Mouse (Mus musculus): ENCODE data around the gene Sf1.

The Sf1 gene

DNA sequence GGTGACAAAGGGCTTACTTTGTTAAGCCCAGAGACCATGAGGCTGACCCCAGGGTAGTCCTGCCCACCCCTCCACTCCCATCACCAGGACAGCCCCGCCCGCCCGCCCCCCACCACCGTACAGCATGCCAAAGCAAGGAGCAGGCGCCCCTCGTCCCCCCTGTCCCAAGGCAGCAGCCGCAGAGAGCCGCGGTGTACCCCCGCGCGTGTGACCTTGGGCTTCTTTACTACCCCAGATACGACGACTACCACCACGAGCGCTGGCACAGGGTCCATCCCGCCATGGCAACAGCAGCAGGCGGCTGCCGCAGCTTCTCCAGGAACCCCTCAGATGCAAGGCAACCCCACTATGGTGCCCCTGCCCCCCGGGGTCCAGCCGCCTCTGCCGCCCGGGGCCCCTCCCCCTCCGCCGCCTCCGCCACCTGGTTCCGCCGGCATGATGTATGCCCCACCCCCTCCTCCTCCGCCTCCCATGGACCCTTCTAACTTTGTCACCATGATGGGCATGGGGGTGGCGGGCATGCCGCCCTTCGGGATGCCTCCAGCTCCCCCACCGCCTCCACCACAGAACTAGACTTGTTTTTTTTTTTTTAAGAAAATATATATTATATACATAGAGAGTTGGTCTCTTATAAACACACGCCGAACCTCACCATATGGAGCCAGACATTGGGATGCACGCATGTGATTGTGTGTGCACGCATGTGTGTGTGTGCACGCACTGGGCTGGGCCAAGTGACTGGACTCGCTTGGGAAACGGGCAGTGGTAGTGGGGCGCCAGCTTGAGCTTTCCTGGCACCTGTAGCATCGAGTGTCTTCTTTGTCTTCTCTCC lies 12.1 kb downstream of the Sf1 start:
- no peak for DNase-seq (ENCODE audit: low read depth)

DNA sequence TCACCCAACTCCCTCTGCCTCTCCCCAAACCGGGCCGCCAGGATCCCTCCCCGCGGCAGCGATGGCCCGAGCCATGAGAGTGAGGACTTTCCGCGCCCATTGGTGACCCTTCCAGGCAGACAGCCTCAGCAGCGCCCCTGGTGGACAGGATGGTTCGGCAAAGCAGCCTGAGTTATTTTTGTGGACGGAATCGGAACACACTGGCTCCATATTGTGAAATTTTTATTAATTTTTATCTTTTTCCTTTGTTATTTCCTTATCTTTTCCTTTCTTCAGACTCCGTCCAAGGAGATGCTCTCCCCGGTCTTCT lies 12.7 kb downstream of the Sf1 start:
- DNase-seq (ENCODE audit: low read depth), result no peak

DNA sequence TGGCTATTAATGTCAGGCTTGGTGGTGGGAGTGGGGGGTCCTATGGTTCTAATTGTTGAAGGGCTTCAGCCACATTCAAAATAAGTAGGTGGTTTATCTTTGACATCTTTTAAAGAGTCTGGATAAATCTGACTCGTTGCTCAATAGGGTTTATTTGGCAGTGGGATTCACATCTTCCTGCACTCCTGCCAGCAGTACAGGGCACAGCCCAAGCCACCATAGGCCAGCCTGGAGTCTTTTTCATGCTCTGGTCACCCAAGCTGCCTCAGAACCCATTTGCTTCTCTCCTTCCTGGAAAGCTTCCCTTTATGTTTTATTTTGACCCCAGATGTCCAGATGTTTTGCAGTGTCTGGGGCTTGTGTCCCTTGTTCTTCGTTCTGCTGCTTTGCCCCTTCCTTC lies 13.2 kb downstream of the Sf1 start:
- DNase-seq (ENCODE audit: low read depth), result no peak

DNA sequence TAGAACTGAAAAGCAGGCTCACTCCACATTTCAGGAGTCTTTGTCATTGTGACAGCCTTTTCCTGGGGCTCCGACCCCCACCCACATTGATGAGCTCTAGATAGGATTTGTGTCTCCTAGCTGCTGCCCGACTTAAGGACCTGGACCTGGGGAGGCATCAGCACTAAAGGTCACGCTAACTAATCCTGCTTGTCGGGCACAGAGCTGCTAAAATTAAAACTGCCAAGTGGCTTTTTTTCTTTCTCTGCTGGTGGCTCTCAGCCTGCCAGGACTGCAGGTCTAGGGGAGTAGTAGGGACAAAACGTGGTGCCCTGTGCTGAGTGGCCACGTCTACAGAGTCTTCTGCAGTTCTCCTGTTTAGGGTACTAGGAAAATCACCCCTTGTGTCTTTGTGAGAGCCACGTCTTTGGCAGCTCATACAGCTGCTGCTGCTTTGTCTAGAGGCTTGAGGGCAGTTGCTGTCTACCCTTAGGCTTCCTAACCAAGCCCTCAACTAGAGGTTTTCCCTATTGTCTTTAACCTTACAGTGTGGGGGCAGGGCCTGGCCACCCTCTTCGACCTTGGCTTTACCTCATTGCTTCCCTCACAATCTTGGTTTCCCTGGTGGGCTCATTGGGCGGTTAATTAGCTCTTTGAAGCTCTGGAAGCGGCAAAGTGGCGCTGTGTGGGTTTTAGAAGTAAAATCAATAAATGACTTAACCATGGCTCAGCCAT lies 14.0 kb downstream of the Sf1 start:
- no peak for DNase-seq (ENCODE audit: low read depth)

DNA sequence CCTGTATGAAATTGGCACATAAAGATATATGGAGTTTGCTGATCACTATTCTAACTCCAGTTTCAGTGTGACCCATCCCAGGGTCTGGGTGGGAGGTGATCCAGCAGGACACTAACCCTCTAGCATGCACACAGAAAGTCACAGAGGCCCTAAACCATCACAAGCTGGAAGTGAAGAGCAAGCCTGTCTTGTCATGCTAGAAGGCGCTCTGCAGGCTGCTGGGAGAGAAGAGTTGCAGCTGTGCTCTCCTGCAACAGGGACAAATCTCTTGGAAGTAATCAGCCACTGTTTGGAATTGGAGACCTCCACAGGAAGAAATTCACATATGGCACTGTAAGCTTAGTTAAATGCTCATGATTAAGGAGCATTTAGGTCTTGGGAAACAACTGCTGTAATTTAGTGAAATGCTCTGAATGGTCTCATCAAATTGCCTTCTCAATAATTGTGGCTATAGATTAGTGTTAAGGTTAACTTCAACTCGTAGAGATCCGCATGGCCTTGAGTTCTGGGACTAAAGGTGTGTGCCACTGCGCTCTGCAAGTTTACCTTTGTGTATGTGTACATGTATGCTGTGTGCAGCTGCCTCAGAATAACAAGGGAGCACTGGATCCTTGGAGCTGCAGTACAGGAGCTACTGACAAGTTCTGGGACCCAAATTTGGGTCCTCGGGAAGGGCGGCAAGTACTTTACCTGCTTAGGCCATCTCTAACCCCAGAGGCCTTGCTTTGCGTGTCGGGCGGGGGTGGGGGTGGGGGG lies 17.1 kb downstream of the Sf1 start:
- DNase-seq (ENCODE audit: low read depth), result no peak

DNA sequence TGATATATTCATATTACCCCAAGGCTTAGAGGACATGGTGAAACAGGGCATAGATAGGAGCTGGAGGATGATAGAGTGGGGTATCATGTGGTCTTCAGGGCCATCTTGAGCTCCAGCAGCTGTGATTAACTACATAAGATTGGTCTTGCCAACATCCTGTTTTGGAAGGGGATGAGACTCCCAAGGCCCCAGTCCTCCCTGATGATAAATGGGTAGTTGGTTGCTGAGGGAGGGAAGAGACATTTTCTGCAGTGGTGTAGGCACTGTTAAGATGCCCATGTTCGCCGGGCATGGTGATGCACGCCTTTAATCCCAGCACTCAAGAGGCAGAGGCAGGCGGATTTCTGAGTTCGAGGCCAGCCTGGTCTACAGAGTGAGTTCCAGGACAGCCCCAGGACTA lies 17.7 kb downstream of the Sf1 start:
- DNase-seq (ENCODE audit: low read depth), result no peak

DNA sequence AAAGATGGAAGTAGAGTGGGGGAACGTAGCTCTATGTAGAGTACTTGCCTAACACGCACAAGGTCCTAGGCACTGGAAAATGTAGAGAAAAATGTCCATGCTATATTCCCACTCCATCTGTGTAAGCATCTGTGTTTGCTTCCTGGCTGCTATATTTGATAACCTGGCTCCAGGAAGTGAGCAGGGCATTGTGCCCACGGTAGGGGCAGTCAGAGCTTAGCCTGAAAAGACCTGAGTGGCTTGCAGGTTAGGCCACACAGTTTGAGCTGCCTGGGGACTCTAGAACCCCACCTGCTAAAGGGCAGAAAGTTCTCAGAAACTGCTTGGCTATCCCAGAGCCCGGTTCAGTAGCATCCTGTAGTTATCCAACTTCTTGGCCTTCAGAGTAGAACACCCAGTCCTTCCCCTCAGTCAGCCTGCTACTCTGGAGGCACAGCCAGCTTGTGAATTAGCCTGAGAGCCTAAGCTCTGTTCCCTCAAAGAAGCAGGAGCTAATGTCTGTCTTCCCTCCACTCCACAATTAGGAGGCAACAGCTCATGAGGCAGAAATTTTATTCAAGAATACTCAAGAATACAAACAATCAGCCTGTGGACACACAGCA lies 18.9 kb downstream of the Sf1 start:
- DNase-seq (ENCODE audit: low read depth), result no peak

DNA sequence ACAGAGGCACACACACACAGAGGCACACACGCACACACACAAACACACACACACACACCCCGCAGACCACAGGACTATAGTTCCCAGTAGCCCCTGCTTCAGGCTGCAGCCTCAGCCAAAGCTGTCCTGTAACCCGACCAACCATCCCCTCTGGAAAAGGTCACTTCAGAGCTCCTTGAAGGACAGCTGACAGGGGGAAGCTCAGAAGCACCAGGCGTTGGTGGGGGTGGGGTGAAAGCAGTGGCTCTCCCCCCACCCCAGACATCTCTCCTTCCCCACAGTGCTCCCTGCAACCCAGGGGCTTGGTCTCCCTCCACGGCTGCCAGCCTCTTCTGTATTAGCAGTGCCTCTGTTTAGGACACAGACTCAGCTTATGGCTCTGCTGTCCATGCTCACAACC lies 20.0 kb downstream of the Sf1 start:
- no peak for DNase-seq (ENCODE audit: low read depth)

DNA sequence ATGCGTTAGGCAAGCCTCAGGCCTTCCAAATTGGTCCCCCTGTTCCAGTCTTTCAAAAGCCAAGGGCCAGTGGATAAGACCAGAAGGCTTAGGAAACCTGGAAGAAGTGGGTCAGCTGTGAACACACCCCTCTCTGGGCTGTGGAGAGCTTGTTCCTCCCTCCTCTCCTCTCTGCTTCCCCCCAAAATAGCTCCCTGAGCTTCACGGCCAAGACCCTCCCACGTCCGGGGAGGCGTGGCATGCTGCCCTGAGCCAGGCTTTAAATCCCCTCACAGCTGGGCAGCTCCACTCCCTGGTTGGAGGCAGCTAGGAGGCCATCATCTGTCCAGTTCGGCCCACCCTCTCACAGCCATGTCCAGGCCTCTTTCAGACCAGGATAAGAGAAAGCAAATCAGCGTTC lies 20.6 kb downstream of the Sf1 start, which contains the start of gene Pygm:
Gene Pygm, plus strand, starts transcription at position 272 of the 400 bp plus-strand sequence.
- DNase-seq (ENCODE audit: low read depth), result no peak

DNA sequence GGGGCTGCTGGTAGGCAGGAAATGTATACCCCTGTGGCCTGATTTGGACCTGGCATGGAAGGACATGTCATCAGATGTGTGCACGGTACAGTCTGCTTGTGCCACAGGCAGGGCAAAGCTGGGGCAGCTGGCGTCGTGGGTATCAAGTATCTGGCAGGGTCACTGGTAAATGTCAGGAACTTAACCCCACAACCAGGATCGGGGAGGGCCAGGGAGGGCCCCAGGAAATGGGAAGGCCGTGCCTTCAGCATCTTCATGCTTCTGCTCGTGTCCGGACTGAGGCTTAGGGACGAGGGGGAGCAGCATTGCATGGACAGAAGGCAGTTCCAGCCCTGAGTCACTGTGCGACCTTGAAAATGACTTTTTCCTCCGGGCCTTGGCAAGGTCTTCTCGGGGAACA lies 21.5 kb downstream of the Sf1 start:
- no peak for DNase-seq (ENCODE audit: low read depth)

DNA sequence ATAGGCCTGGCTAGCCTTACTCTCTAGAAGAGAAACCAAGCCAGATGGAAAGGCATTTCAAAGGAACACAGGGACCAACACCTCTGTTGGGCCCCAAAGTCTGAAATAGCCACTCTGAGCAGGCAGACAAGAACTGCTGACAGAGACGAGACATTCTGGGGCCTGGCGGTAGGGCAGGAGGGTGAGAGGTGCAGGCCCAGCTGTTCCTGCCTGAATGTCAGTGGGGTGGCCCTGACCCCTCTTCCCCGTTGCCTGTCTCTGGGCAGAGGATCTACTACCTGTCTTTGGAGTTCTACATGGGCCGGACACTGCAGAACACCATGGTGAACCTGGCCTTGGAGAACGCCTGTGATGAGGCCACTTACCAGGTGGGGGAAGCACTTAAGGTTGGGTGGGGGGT lies 21.9 kb downstream of the Sf1 start:
- DNase-seq (ENCODE audit: low read depth), result no peak

DNA sequence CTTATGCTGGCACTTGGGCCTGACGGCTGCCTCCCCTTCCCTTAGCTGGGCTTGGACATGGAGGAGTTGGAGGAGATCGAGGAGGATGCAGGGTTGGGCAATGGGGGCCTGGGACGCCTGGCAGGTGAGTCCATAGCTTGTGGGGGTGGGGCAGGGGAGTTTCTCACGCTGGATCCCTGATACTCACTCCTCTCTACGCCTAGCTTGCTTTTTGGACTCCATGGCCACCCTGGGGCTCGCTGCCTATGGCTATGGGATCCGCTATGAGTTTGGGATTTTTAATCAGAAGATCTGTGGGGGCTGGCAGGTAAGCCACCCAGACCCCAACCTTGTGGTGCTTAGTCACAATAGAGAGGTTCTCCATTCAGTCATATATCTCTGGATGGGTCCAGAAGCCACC lies 22.3 kb downstream of the Sf1 start:
- DNase-seq (ENCODE audit: low read depth), result no peak

DNA sequence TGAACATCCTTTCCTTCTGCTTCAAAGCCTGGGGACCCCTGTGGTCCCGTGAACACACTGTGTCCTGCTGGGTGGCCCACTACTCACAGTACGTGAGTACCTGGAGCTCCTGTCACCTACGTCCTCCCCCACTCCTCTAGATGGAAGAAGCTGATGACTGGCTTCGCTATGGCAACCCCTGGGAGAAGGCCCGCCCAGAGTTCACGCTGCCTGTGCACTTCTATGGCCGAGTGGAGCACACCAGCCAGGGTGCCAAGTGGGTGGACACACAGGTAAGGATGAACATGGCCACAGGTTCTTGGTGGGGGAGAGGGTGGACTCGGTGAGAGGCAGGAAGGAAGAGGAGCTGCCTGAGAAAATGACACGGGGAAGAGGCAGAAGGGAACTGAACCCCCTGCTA lies 22.7 kb downstream of the Sf1 start:
- no peak for DNase-seq (ENCODE audit: low read depth)

DNA sequence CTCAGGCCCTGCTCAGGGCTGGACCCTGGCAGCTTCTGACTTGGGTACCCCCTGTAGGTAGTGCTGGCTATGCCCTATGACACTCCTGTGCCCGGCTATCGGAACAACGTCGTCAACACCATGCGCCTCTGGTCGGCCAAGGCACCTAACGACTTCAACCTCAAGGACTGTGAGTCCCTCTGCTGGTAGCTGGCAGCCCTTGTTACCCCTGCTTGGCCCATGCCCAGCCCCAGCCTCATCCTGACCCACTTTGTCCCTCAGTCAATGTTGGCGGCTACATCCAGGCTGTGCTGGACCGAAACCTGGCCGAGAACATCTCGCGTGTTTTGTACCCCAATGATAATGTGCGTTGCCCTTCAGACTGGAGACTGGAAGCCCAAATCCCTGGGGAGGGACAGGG lies 24.5 kb downstream of the Sf1 start:
- DNase-seq (ENCODE audit: low read depth), result no peak

DNA sequence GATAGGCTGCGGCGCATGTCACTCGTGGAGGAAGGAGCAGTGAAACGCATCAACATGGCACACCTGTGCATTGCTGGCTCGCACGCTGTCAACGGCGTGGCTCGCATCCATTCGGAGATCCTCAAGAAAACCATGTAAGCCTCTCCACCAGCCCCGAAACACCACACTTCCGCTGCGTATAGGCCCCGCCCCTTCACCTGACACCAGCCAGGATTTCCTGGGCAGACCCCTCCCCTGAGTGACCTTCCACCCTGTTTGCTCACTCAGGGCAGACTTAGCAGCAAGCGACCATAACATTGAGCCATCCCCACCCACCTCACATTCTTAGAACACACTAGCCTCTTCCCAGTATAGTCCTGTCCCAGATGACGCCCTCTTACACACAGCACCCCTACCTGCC lies 26.3 kb downstream of the Sf1 start:
- DNase-seq (ENCODE audit: low read depth), result no peak

DNA sequence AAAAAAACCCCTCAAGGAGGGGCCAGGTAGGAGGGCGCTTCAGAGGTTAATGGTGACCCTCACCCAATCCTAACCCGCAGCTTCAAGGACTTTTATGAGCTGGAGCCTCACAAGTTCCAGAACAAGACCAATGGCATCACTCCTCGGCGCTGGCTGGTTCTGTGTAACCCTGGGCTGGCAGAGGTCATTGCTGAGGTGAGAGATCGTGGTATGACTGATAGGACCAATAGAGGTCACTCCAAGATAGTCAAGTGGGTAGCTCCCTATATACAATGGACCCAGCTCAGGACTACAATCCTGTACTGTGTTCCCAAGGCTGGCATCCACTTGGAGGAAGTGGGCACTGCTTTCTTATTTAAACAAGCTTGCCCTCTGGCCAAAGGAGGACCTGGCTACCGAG lies 26.8 kb downstream of the Sf1 start:
- no peak for DNase-seq (ENCODE audit: low read depth)

DNA sequence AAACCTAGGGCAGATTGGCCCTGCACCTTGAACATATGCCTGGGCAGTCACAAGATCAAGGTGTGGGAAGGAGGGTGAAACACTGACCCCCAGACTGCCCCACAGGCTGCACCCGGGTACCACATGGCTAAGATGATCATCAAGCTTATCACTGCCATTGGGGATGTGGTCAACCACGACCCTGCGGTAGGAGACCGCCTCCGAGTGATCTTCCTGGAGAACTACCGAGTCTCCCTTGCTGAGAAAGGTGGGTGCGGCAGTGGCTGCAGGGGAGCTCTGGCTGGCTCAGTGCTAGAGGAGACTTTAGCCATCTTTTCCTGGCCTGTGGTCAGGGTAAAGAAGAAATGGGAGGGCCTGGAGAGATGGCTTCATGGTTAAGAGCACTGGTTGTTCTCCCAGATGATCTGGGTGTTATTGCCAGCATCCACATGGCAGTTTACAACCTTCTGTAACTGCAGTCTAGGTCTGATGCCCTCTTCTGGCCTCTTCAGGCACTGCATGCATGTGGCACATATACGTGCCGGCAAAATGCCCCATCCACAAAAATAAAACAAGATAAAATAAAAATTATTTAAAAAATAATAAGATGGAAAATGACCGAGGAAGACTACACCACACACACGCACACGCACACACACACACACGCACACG lies 29.4 kb downstream of the Sf1 start:
- DNase-seq (ENCODE audit: low read depth), result no peak

DNA sequence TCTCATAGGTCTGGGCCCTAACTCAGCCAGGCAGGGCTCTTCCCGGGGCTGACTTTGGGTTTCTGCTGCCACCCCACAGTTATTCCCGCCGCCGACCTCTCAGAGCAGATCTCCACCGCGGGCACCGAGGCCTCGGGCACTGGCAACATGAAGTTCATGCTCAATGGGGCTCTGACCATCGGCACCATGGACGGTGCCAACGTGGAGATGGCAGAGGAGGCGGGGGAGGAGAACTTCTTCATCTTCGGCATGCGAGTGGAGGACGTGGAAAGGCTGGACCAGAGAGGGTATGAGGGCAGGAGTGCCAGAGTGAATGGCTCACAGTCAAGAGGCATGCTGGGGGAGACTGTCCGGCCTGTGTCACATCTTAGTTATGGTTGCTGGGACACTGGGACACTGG lies 30.1 kb downstream of the Sf1 start:
- DNase-seq (ENCODE audit: low read depth), result no peak

DNA sequence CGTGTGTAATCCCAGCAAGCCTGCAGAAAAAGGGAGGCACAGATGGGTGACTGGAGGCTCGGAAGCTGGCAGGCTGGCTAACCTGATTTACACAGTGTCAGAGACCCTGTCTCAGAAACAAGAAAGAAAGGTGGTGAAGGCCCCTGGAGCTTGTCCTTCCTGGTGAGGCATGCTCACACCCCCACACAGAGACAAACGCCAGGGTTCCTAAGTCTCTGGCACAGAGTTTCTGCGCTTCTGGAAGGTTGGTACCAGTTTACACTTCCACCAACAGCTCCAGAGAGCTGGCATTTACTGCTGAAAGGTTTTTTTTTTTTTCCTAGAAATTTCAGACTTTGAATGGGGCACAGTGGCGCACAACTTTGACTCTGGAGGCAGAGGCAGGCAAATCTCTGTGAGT lies 32.7 kb downstream of the Sf1 start:
- DNase-seq (ENCODE audit: low read depth), result no peak

DNA sequence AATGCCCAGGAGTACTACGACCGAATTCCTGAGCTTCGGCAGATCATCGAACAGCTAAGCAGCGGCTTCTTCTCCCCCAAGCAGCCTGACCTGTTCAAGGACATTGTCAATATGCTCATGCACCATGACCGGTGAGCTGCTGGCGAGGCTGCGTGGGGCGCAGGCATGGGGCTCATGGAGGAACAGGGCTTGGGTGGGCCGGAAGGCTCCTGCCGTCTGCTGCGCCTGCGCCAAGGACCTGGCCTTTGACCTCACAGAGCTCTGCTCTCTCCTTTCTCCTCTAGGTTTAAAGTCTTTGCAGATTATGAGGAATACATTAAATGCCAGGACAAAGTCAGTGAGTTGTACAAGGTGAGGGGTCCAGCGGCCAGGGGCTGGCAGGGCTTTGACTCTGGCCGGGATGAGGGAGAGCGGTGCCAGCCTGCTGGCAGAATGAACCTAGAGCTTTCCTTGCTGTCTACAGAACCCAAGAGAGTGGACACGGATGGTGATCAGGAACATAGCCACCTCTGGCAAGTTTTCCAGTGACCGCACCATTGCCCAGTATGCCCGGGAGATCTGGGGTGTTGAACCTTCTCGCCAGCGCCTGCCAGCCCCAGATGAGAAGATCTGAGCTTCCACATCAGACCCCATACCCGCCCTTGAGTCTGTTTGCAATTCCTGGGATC lies 34.2 kb downstream of the Sf1 start:
- no peak for DNase-seq (ENCODE audit: low read depth)

DNA sequence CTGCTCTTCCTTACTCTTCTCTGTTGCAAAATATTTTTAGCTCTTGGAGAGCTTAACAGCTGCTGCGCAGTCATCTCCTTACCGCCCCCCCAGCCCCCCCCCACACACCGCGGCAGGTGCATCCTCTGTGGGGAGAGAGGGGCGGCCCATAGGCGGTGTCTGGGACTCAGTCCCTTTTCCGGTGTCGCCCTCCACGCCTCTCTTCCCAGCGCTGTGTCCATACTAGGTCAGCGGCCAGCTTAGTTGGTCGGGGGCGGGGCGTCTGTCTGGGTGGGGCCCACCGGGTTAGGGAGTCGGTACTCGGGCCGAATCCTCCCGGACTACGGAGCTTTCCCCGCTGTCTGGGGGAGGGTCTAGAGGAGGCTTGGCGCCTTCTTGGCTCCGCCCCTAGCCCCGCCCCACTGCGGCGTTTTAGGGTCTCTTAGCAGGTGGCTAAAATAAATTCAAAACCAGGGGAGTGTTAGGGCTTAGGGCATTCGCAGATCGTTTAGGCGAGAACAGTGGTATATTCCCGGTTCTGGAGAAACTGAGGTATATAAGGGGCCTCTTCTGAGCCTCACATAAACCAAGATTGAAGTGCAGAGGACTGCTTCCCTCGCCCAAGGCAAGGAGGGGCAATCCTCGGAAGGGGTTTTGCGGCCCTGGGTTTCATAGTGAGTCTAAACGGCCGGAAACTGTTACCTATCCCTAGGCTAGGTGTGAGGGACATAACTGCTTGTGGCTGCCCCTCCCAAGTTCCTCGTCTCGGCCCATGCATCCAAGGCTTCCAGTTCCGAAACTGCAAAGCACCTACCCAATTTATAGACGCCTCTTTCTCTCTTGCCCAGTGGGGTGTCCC lies 35.2 kb downstream of the Sf1 start:
- DNase-seq (ENCODE audit: low read depth), result no peak
